Mouse (Mus musculus) heart, postnatal 0 days (tissue): ENCODE measurements at regions not wholly inside any gene's neighbourhood (a gene's known extent, or its start where the extent isn't known, plus 50 kb on each side); places are given as distances from the start of the nearest gene placed in this dataset.

Experiments
- CTCF ChIP-seq: IDR thresholded peaks from 2 replicates; pipeline ENCODE4 v1.5.1; 2016; ENCODE audit warnings: antibody characterized with exemption, control low read depth, low read depth
- EP300 ChIP-seq: IDR thresholded peaks from 2 replicates; pipeline ENCODE4 v1.6.1; 2016; ENCODE audit warnings: antibody characterized with exemption, low read depth

DNA sequence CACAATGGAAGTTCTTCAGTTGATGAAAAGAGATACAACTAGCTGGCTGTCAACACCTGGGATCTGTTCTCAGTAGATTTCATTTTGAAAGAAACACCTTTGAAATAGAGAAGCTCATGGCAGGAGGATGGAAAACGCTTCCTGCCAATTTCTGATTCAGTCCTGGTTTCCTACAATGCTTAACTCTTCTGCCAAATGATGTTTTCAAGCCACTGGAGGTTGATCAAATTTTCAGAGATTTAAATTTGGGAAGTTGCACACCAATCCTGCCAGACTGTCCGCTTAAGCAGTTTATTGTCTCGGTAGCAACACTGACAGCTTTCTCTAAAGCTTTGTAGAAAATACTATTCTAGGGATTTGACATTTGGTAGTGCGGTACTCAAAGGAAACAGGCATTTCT is 251.1 kb upstream of the Sel1l start:
- TF ChIP-seq CTCF (no peak), EP300 (no peak)
